Mouse (Mus musculus): ENCODE results near the gene Mvd. TPM values are rescaled to one million over a fixed set of nuclear protein-coding genes. Genes with fewer than 3 reads are reported as not detected.

Mvd gene
- polyA plus RNA-seq, 1 experiment, result 42.7 TPM

GRCm38 (mm10) chr8:122427607-122428006 lies 15.6 kb downstream of the Mvd start:
- DNase-seq (ENCODE audit: low read depth), result no peak

DNA sequence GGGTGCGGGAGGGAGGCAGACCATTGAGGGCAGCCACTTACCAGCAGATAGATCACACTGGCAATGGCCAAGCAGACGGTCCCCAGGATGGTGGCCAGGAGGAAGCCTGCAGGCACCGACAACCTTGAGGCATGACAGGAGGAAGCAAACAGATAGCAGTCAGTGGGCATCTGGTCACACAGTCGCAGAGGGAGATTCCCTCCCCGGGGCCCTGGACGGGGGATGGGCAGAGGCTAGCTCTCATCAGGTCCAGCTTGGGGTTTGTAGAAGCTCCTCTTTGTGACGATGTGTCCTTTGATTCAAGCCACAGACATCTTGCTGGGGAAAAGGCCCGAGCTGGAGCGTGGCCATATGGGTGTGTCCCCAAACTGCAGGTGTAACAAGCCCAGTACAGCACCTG lies 17.1 kb downstream of the Mvd start:
- no peak for DNase-seq (ENCODE audit: low read depth)

DNA sequence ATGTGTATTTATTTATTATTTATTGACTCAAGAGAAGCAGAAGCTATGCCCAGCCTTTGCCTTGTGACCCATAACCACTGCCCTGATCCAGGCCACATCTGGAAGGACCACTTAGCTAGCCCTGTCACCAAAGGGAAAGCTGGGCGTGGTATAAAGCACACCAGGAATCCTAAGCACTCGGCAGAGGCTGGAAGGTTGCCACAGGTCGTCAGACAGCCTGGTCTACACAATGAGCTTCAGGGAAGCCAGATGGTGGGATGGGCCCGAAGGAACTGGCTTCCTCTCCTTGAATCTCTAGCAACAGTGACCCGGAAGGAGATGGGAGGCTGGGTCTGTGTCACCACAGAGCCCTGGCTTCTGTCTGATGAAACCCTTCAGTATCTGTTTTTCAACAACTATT lies 19.6 kb downstream of the Mvd start:
- DNase-seq (ENCODE audit: low read depth), result no peak

GRCm38 (mm10) chr8:122423217-122423616 lies 20.0 kb downstream of the Mvd start:
- no peak for DNase-seq (ENCODE audit: low read depth)

- no peak for DNase-seq (ENCODE audit: low read depth)
Observed at GRCm38 (mm10) chr8:122421376-122422070, 21.7 kb downstream of the Mvd start, which contains the start of gene Il17c. Gene Il17c (plus strand): TSS chr8:122422020.

DNA sequence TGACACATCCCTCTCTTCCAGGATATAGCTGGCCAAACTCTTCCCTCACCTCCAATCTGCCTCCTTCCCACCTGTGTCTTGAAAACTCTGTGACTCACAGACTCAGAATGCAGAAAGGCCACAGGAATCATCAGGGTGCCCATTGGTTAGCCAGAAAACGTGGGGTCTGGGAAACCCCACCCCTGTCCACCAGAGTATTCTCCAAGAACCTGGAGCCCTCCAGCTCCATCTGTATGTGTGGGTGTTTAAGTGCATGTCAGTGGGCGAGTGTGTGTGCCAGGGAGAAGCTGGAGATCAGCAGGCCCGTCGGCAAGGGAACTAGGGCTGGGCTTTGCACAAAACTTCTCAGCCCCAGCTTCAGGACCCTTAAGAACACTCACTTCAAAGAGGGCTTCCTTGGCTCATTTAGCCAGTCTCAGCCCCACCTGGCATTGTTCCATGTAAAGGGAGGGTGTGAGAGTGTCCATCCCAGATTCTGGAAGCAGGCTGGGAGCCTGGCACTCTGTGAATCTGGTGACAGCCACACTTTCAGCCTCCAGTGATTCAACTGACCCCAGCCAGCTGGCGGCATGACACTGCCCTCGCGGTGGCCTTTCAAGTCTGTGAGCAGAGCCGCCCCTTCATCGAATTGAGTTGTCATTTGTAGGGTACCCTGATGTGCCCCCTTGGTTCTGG lies 23.2 kb downstream of the Mvd start:
- no peak for DNase-seq (ENCODE audit: low read depth)

GRCm38 (mm10) chr8:122415554-122415953 lies 27.7 kb downstream of the Mvd start:
- DNase-seq (ENCODE audit: low read depth), result no peak

GRCm38 (mm10) chr8:122414311-122414710 lies 28.9 kb downstream of the Mvd start:
- DNase-seq (ENCODE audit: low read depth), result no peak

DNA sequence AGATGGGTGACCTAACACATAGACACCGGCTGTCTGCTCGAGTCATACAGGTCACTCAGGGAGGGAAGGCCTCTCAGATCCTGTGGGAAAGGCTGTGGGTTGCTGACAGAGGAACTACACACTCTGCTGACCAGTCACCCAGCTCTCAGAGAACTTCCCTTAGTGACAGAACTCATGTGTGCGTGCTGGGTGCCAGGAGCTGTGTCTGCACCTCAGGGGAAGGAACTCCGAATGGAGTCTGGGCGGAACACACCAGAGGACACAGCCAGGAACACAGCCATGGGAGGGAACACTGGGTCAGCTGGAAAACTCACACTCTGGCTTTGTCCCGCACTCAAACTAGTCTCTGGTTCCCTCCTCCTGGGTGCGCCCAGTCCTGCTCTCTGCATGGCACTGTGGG lies 35.5 kb downstream of the Mvd start:
- DNase-seq (ENCODE audit: low read depth), result no peak

- DNase-seq (ENCODE audit: low read depth), result no peak
Observed at GRCm38 (mm10) chr8:122405146-122405805, 37.9 kb downstream of the Mvd start.

- no peak for DNase-seq (ENCODE audit: low read depth)
Observed at GRCm38 (mm10) chr8:122398186-122398585, 45.0 kb downstream of the Mvd start.

GRCm38 (mm10) chr8:122395291-122395690 lies 47.9 kb downstream of the Mvd start:
- DNase-seq (ENCODE audit: low read depth), result no peak

GRCm38 (mm10) chr8:122393717-122394116 lies 49.5 kb downstream of the Mvd start:
- DNase-seq (ENCODE audit: low read depth), result no peak

GRCm38 (mm10) chr8:122390758-122391157 lies 52.5 kb downstream of the Mvd start:
- no peak for DNase-seq (ENCODE audit: low read depth)

DNA sequence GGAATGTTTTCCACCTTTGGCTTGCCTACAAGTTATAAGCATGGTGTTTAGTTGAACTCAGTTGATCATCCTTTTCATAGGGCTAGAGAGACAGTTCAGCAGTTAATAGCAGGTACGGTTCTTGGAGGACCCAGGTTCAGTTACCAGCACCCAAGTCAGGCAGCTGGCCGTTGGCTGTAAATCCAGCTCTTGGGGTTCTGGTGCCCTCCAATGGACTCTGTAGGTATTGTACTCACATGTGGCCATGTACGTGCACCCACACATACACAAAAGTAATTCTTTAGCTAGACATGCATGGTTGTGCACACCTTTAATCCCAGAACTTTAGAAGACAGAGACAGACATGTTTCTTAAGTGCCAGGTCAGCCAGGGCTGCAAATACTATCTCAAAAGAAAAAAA lies 53.9 kb downstream of the Mvd start:
- DNase-seq (ENCODE audit: low read depth), result no peak

Other genes with a start within 250 kb of the Mvd start
- 23.3 and 27.8 TPM in 2 replicates for gene Zfpm1, start 161.3 kb downstream of the Mvd start, polyA plus RNA-seq (2012; rRNA removed)
- gene Trhr2, start 82.7 kb downstream of the Mvd start, polyA plus RNA-seq (2012; rRNA removed), result not detected in 2 replicates
- 18.9 and 22.1 TPM in 2 replicates for gene Zc3h18, start 66.8 kb downstream of the Mvd start, polyA plus RNA-seq (2012; rRNA removed)
- 0.33 and 0.34 TPM in 2 replicates for gene Il17c, start 21.4 kb downstream of the Mvd start, polyA plus RNA-seq (2012; rRNA removed)
- 72.6 and 73.9 TPM in 2 replicates for gene Cyba, start 10.5 kb downstream of the Mvd start, polyA plus RNA-seq (2012; rRNA removed)
- 1.9 and 2.4 TPM in 2 replicates for gene Snai3, start 17.3 kb upstream of the Mvd start, polyA plus RNA-seq (2012; rRNA removed)
- 66.8 and 72.7 TPM in 2 replicates for gene Rnf166, start 32.6 kb upstream of the Mvd start, polyA plus RNA-seq (2012; rRNA removed)
- gene Ctu2, start 32.7 kb upstream of the Mvd start, polyA plus RNA-seq (2012; rRNA removed), result 16.1 and 21.8 TPM in 2 replicates
- gene Piezo1, start 107.9 kb upstream of the Mvd start, polyA plus RNA-seq (2012; rRNA removed), result 161 and 162 TPM in 2 replicates
- gene Cdt1, start 124.6 kb upstream of the Mvd start, polyA plus RNA-seq (2012; rRNA removed), result 4.6 and 5.6 TPM in 2 replicates
- gene Aprt, start 133.5 kb upstream of the Mvd start, polyA plus RNA-seq (2012; rRNA removed), result 34.5 and 42.2 TPM in 2 replicates
- gene Galns, start 168.0 kb upstream of the Mvd start, polyA plus RNA-seq (2012; rRNA removed), result 21.4 and 23.8 TPM in 2 replicates
- 109 and 121 TPM in 2 replicates for gene Trappc2l, start 168.2 kb upstream of the Mvd start, polyA plus RNA-seq (2012; rRNA removed)
- not detected in 2 replicates for gene Pabpn1l, start 179.3 kb upstream of the Mvd start, polyA plus RNA-seq (2012; rRNA removed)